Mouse (Mus musculus) embryonic fibroblast, embryonic 13.5 days (primary cell): Measurements from ENCODE around the gene Dntt. TPM values are rescaled to one million over a fixed set of nuclear protein-coding genes. Genes with fewer than 3 reads are reported as not detected.
A peak's percentile ranks its signal among the peaks of the same experiment; 100 is the strongest.

ENCODE experiments used
- H3K27ac ChIP-seq: 2 replicates; pipeline ENCODE4 v1.5.1; 2012; ENCODE audit warnings: low read length, control low read depth, inconsistent platforms; ENCODE audit not compliant: insufficient read depth
- H3K4me1 ChIP-seq: 2 replicates; pipeline ENCODE4 v1.6.1; 2011; ENCODE audit warnings: low read length; ENCODE audit not compliant: control insufficient read depth, insufficient read depth
- H3K4me3 ChIP-seq: 2 replicates; pipeline ENCODE4 v1.5.1; 2011; ENCODE audit warnings: mild to moderate bottlenecking, control low read depth, low read length; ENCODE audit not compliant: insufficient read depth
- CTCF ChIP-seq: IDR thresholded peaks from 2 replicates; pipeline ENCODE4 v1.5.1; 2011; ENCODE audit warnings: mild to moderate bottlenecking, control low read depth, low read length, moderate library complexity, borderline replicate concordance; ENCODE audit not compliant: insufficient read depth
- POLR2A ChIP-seq: IDR thresholded peaks from 2 replicates; pipeline ENCODE4 v1.6.1; 2011; ENCODE audit warnings: low read depth, mild to moderate bottlenecking, control low read depth, low read length, moderate library complexity
- polyA plus RNA-seq: library from polyadenylated mRNA; stranded (reverse); fragments of >200 nt; gene quantifications from 2 replicates; pipeline ENCODE4 v1.2.4, GENCODE M21; 2011; ENCODE audit warnings: low read depth; ENCODE audit not compliant: missing spikeins, insufficient read length

Dntt gene
- polyA plus RNA-seq, 1 experiment = not detected

DNA sequence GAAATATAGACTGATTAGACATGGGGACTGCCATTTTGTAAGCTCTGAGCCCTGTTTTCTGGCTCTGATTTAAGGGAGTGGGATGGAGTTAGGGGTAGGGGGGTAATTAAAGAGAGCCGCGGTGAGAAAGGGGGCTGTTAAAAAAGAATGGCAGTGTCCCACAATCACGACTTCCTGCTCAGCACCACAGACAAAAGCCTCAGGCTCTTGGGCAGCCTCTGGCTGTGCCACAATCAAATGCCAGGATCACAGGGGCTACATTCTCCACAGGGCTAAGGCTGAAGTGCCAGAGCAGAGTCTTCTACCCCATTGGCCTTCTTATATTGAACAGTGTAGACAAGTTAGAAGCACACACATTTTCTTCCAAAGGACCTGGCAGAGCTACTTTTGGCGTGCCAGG lies 58.8 kb downstream of the Dntt start:
- no peaks in the 10 kb centered on the region for H3K4me1 ChIP-seq
- no peak overlapping the region for H3K27ac ChIP-seq
- no peak overlapping the region for H3K4me3 ChIP-seq
- TF ChIP-seq POLR2A = no peak
- no peak for TF ChIP-seq CTCF

- H3K27ac ChIP-seq = no peak overlapping the region
- no peaks in the 10 kb centered on the region for H3K4me1 ChIP-seq
- no peak for TF ChIP-seq POLR2A
- TF ChIP-seq CTCF = no peak
- no peak overlapping the region for H3K4me3 ChIP-seq
These were observed 59.4 kb downstream of the Dntt start for GRCm38 (mm10) chr19:41088491-41088890.

DNA sequence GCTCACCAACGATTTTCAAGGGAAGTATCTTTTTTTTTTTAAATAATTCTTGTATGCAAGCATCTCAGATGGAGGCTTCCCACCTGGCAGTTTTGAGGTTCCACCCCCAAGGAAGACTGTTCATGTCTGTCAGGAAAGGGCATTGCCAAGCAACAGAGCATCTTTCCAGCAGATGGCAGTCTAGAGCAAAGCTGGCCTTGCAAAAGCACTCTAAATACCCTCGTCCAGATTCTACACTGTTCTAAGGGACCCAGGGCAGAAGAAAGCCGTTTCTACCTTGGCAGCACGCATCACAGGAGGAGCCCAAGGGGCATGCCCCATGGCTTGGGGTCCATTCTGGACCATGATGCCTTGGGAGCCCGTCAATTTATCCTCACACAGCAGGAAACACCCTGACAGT lies 60.8 kb downstream of the Dntt start:
- no peak overlapping the region for H3K27ac ChIP-seq
- H3K4me3 ChIP-seq = no peak overlapping the region
- TF ChIP-seq POLR2A (no peak), CTCF (peak; percentile 68; the same call in 1 of the 2 replicates)
- H3K4me1 ChIP-seq = no peaks in the 10 kb centered on the region

DNA sequence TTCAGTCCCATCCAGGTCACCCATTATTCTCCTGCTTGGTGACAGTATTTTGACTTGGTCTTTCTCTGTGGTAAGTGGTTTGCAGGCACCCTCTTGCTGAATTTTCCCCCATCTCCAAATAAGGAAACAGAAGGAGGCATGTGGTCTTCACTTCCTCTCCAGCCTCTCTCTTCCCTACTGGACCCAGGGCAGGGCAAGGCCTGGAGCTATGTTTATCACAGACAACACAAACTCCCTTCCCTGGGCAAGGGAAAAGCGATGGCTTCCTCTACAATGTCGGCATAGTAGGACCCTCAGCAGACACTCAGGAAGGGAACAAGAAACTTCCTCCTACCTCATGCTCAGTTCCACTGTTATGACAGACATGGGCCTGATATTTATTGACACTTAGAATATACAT lies 62.8 kb downstream of the Dntt start:
- TF ChIP-seq POLR2A = no peak
- no peak for TF ChIP-seq CTCF
- Histone ChIP-seq H3K27ac (no peak overlapping the region), H3K4me3 (no peak overlapping the region), H3K4me1 (no peaks in the 10 kb centered on the region)

GRCm38 (mm10) chr19:41097038-41097437 lies 68.0 kb downstream of the Dntt start:
- H3K27ac ChIP-seq = no peak overlapping the region
- TF ChIP-seq POLR2A = no peak
- TF ChIP-seq CTCF = no peak
- no peaks in the 10 kb centered on the region for H3K4me1 ChIP-seq
- H3K4me3 ChIP-seq = no peak overlapping the region

DNA sequence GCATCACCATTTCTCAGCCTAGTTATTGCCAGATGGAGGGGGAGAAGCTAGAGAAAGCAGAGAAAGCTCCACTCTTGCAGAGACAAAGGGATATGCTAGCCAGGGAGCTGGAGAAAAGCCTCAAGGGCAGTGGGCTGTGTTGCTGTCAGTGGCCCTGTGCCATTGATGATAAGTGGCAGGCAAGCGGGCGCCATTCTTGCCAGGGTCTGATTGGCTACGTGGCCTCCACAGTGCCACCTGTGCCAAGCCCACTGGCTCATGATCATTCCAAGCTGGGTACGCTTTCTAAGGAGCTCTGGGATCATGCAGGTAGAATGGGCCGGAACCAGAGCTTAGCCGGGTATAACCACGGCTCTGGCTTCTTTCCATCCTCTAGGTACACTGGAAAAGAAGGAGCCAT lies 71.8 kb downstream of the Dntt start:
- Histone ChIP-seq H3K4me1 (no peaks in the 10 kb centered on the region), H3K4me3 (no peak overlapping the region), H3K27ac (no peak overlapping the region)
- TF ChIP-seq CTCF = no peak
- no peak for TF ChIP-seq POLR2A

DNA sequence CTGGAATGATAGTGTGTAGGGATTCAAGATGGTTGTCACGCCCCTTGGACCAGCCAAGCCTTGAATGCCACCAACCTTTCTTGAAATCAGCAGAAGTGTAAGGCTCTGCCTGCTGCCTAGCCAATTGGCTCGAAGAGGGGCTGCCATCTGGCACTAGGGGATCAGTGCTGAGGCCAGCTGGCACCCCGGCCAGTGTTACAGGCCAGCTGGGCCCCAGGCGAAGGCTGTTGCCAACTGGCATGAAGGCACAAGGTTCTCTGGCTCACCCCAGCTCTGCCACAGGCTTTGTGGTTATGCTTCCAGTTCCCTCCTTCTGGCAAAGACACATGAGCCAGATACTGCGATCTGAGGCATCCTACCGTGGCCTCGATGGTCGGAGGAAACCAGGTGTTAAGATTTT lies 72.3 kb downstream of the Dntt start:
- TF ChIP-seq POLR2A (no peak), CTCF (no peak)
- H3K4me3 ChIP-seq = no peak overlapping the region
- no peaks in the 10 kb centered on the region for H3K4me1 ChIP-seq
- no peak overlapping the region for H3K27ac ChIP-seq

DNA sequence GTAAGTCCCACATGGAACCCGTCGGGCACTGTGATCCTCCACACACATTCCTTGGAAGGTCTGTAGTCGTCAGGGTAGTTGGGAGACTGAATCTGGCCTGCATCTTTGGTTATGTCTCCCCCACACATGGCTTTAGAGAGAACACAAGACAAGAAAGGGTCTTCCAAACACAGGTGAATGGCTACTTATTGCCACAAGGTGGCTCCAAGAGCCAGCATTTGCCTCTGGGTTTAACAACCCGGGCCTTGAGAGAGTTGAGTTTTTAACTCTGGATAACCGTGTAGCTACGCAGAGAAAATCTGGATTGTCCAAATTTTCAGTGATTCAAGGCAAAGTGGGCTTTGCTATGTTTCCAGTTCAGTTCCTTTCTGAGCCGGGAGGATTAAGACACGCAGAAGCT lies 75.8 kb downstream of the Dntt start:
- no peak for TF ChIP-seq POLR2A
- H3K27ac ChIP-seq = no peak overlapping the region
- H3K4me3 ChIP-seq = no peak overlapping the region
- H3K4me1 ChIP-seq = no peaks in the 10 kb centered on the region

- TF ChIP-seq CTCF (no peak), POLR2A (no peak)
- H3K4me1 ChIP-seq = no peaks in the 10 kb centered on the region
- no peak overlapping the region for H3K4me3 ChIP-seq
- no peak overlapping the region for H3K27ac ChIP-seq
These were observed 78.5 kb downstream of the Dntt start for GRCm38 (mm10) chr19:41107530-41107929.

- H3K27ac ChIP-seq = no peak overlapping the region
- TF ChIP-seq POLR2A (no peak), CTCF (no peak)
- no peak overlapping the region for H3K4me3 ChIP-seq
- H3K4me1 ChIP-seq = no peaks in the 10 kb centered on the region
These were observed 79.6 kb downstream of the Dntt start for GRCm38 (mm10) chr19:41108666-41109065.

Other genes starting within 250 kb of the Dntt start
- 3.9 and 4.3 TPM in 2 replicates for gene Ccnj, start 198.0 kb upstream of the Dntt start, polyA plus RNA-seq
- gene Zfp518a, start 134.6 kb upstream of the Dntt start, polyA plus RNA-seq = 14.8 and 16.6 TPM in 2 replicates
- 0.44 TPM in 1 of 2 replicates, not detected in the other for gene Blnk, start 34.7 kb upstream of the Dntt start, polyA plus RNA-seq
- gene Opalin, start 47.8 kb downstream of the Dntt start, polyA plus RNA-seq = not detected in 2 replicates
- not detected in 2 replicates for gene Tll2, start 177.6 kb downstream of the Dntt start, polyA plus RNA-seq
- 269 and 273 TPM in 2 replicates for gene Tm9sf3, start 234.7 kb downstream of the Dntt start, polyA plus RNA-seq